Mouse (Mus musculus): ENCODE results near the gene Ypel2.

DNA sequence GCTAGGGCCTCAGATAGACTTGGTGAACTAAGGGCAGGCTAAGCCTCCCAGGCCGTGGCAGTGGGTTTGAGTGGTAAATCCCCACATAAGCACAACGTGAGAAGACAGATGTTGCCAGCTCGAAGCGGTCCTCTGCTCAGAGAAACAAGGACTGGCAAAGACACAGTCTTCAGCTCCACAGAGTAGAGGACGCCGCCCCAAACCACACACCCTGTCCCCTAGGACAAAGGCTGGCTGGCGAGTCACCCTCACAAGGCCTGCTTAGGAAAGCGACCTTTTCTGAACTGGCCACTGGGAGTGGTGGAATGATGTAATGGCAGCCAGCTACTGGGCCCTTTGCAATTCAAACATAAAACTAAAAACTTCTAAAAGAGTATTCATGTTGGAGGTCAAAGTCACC is 40.4 kb downstream of the Ypel2 start:
- no peak for TF ChIP-seq TCF3 (IDR thresholded peaks at IDR 0.05; ENCODE audit: insufficient read length, low read depth)
- TF ChIP-seq MYOG (IDR thresholded peaks at IDR 0.05; ENCODE audit: control insufficient read depth in 1 of 3, insufficient read depth in 1 of 3, insufficient read length in 2 of 3, low read depth in 2 of 3), result peak in 1 of 3 experiments; percentile 4
- TF ChIP-seq POLR2A (IDR thresholded peaks at IDR 0.05; ENCODE audit: insufficient read length, low read depth), result no peak
